Mouse (Mus musculus) embryo, embryonic 11.5 days (tissue): ENCODE measurements around the gene St6galnac1.
"Not testable (repeated sequence)": the region's sequence is repeated elsewhere in the genome, so short reads cannot be mapped to it uniquely, and the experiment has no call there.

Source experiments
- DNase-seq: peaks from one replicate; pipeline ENCODE4 v3.0.0-alpha.2; 2012; ENCODE audit warnings: low read depth, low spot score

The St6galnac1 gene

DNA sequence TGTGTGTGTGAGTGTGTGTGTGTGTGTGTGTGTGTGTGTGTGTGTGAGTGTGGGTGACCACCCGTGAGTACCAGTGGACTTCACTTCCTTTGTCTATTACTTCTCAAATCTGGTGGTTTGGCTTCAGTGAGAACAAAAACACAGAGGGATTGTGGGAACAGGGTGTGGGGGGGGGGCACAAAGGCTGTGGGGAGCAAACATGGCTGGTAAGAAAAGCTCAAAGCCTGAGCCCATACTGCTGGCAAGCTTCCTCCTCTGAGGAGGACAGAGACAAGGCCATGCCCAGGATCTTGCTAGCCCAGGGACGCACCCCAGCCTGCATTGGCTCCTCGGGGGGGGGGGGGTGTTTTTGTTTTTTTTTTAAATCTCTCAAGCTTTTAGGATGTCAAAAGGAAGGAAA, 32.2 kb upstream of the St6galnac1 start:
- DNase-seq, result no peak

DNA sequence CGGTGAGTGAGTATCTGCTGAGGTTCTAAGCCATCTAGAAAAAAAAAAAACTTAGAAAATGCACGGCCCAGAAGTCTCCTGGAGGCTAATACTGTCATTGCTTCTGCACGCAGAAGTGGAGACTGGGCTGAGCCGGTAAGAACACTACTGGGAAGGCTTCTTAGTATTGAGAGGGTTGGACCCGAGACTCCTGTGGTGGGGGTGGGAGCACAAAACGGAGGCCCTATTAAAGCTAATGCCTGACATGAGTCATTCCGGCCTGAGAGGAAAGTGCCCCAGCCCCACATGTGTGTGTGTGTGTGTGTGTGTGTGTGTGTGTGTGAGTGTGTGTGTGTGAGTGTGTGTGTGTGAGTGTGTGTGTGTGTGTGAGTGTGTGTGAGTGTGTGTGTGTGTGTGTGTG, 31.8 kb upstream of the St6galnac1 start:
- DNase-seq, result no peak

DNA sequence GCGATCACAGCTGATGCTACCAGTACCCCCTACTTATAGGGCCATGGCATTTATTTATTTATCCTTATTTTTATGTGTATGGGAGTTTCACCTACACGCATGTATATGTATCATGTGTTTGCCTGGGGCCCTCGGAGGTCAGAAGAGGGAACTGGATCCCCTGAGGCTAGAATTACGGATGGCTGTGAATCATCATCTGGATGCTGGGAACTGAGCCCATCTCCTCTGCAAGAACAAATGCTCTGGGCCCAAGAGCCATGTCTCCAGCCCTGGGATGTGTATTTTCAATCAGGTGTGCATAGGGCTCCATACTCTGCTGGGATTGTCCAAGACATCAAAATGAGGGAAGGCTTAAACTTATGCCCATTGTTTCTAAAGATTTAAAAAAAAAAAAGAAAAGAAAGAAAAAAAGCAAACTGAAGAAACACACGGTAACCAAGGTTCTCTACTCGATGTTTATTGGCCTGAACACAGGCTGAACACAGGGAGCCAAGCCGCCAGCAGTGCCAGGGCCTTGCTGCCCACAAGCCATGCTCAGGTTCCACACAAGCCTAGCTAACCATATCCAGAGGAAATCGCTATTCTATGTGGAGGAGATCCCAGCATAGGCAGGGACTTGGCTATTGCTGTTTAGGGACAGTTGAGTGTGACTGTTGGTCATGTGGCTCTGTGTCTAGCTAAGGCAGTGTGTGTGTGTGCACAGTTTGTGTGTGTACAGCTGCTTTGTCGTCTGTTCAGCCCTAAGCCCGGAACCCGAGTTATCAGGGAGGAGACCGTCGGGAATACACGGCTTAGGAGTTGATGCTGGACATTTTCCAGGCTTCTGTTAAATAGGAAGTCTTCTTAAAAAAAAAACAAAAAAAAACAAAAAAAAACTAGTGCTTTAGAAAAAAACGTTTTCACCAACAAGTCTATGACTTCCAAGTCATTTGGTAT, 31.1 kb upstream of the St6galnac1 start:
- DNase-seq, result no peak

DNA sequence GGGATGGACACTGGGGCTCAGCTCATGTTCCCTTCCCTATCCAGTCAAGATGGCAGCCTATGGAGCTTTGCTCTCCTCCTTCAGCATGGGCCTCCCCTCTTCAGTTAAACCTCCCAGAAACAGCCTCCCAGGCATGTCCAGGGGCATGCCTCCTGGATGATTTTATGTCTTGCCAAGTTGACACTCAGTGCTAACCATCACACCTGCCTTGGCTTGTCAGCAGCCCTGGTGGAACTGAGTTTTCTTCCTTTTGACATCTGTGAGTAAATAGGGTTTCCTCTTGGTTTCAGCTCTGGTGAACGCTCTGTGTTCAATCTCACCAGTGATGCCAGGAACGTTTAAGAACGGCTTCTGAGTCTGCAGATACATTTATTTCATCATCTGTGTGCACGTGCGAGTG, 27.4 kb upstream of the St6galnac1 start:
- DNase-seq, result no peak

DNA sequence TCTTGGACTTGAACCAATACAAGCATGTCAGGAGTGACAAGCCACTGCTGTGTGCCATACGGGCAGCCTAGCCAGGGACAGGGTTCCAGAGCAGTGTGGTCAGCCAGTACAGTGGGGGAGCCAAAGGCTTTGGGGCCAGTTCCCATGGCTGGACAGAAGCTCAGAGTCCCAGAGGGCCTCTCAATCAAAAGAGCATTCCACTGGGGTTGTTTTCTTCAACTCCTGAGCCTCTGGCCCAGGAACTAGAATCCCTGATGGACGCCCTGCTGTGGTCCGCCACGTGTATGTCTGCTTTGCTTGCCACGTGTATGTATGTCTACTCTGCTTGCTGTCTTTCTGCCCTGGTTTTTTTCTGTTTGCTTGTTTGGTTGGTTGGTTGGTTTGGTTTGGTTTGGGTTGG, 25.8 kb upstream of the St6galnac1 start:
- no peak for DNase-seq

DNA sequence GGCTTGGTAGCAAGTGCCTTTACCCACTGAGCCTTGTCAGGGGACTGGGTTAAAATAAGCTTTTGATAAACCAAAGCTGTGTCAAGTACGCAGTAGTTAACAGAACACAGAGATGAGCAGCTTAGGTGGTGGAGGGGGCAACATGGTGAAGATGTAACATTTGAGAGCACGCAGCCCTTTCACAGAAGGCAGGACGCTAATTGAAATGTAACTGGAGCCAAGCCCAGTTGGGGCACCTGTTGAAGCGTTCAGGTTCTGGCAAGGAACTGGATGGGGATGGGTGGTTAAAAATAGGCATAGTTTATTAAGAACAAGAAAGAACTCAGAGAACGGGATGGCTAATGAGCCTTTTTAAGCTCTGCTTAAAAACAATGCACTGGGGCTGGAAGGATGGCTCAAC, 24.1 kb upstream of the St6galnac1 start:
- no peak for DNase-seq

DNA sequence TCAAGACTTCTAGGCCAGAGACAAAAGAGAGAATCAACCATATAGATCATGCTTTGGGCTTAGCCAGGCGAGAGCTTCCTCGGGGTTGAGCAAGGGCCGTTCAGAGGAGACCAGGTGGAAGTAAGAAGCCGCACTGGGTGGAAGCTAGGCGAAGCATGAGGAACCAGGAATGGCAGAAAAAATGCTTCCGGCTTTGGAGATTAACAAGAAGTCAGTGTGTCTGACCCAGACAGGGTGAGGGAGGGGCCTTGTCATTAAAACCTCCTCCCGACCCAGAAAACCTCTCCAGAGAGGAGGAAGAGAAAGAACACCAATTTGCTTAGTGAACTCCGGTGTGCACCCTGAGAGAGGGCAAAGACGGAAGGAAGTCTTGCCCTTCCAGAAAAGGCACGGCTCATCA, 8.9 kb upstream of the St6galnac1 start:
- no peak for DNase-seq

DNA sequence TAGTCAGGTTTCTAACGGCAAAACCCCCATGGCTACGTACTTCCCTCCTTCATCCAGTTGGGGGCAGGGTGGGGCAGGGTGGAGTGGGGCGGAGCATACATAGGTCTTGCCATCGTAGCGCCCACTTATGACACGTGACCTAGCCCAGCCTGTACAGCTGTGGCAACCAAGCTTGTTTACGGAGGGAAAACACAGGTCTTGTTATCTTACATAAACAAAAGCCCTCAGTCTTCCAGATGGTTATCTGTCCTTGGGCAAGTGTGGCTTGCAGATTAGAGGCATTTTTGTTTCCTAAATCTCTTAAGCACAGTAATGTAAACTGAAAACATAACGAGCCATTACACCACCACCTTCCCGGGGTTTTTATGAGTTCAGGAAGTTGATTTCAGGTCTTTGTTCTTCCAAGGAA, 7.4 kb upstream of the St6galnac1 start:
- peak; percentile 53 for DNase-seq

DNA sequence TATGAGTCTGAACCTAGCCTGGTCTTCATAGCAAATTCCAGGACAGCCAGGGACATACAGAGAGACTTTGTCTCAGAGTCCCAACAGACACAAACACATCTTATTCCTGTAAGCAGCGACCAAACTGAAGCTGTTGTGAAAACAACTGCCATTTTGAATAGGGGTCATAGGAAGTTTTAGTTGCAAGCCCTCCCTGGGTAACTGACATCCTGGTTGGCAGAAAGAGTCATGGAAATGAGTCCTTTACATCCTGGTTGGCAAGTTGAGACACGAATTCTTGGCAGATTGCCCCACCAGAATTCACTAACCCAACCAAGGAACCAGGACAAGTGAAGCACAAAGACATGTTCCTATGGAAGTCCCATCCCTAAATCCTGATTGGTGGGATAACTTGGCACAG, 2.1 kb downstream of the St6galnac1 start:
- DNase-seq, result no peak

DNA sequence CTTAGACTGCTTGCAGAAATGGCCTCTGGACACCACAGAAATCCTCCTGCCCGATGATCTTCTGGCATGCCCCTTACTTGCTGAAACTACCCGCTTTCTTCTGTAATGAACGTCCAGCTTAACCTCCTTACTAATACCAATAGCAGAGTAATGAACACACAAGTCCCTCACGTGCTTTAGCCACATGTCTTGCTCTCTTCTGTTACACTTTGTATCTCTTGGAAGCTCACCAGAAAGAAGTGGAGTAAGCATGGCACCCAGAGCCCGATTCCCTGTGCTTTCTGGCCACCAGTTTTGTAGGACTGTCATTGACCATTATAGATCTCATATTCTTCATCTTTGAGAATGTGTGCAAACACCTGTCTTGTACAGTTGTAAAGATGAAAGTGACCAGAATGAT, 5.4 kb downstream of the St6galnac1 start:
- DNase-seq, result no peak

DNA sequence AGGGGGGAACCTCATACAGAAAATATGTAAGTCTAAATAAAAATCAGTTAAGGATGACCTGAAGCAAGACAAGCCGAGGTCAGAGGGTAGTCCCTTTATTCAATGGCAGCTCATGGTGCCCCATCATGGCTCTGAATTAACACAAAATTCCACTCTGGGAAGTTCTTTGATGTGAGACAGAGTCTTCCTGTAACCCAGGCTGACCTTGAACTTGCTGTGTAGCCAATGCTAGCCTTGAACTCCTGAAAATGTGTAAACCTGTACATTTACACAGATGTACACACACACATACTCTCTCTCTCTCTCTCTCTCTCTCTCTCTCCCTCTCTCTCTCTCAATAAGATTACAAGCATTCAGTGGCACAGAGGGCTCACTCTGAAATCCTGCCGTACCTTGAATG, 10.4 kb downstream of the St6galnac1 start:
- DNase-seq, result no peak

DNA sequence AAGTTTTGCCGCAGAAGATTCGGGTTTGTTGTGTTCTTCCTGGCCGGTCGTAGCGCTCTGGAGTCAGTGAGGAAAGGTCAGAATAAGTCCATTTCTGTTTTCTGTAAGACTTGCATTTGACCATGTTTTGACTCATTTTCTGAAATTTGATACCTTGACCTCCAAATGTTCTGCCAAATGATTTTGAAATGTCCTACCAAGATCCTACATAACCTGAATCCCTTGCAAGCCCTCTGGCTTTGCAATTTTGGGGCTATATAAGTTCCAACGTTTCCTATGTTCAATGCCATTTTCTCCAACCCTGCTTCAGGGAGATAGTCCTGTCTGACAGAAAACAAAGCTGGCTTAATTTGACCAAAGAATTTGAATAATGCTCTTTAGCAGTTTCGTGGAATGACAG, 11.0 kb downstream of the St6galnac1 start:
- no peak for DNase-seq

DNA sequence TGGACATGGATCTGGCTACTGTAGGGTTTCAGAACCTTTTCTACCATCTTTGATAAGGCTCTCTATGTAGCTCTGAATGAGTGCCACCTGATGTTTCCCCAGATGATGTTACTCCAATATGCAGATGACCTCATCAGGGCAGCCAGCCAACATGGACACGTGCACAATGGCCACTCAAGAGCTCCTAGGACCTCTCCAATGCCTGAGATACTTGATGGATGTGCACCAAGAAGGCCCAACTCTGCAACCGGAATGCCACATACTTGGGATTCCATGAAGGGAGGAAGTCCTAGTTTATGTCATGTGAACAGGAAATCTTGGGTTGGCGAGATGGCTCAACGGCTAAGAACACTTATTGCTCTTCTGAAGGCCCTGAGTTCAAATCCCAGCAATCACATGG, 20.1 kb downstream of the St6galnac1 start:
- no peak for DNase-seq

DNA sequence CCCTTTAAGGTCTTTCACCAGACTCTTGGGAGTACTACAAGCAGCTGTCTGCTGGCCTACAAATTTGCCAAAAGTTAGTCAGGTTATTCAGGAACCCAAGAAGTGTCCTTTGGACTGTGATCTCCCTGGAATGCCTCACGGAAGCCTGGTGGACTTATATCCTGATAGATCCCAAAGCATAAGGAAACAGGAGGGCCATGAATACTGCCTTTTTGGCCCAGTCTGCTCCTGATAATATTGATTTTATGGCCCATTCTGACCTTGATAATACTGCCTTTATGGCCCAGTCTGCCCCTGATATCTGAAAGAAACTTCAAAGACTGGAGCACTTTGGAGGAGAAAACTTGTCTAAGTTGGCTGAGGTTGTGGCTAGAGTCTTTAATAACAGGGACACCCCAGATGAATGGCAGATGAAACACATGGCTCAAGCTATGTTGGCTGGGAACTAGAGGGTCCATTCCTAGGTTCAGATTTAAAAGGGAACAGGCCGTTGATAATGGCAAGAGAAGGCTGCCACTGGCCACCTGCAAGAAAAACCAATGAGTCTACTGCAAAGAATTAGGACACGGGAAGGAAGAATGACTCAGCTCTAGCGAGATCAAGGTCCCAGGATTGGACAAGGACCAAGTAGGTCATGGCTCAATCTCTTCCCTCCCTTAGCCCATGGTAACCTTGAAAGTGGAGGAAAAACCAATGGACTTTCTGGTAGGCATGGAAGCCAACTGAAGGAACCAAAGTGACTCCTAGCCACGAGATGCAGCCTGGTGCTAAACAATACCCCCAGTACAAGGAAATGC, 21.4 kb downstream of the St6galnac1 start:
- no peak for DNase-seq

DNA sequence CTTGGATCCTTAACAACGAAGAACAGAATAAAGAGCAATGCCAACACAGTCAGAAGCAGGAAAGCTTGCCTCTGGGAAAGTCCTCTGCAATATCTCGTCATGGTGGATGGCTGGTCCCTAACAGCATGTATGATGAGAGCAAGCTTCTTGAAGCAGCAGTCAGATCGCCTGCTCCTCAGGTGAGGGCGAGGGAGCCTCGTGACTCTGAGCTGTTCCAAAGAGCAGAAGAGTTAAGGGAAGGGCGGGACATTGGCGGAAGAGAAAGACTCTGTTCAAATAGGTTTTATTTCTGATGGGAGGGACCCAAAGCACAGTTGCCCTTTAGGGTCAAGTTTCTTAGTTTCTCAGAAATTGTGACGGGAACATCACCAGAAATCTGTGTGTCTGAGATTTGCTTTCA, 25.6 kb downstream of the St6galnac1 start:
- DNase-seq, result no peak

DNA sequence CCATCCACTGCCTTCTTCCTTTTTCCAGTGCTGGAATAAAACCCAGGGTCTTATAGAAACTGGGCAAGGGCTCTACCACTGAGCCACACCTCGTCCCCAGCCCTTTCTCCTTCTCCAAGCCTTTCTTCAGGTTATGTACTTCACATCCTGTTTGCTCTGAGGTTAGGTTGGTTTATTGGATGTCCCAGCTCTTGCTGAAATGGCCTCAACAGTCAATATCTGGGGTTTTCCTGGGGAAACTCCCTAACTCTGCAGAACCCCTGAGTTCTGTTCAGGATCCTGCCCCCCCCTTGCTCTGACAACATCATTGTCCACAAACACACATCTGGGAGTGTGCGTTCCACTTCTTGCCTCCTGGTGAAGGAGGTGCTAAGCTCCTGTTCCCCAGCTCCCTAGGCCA, 26.6 kb downstream of the St6galnac1 start:
- not testable (repeated sequence) for DNase-seq

DNA sequence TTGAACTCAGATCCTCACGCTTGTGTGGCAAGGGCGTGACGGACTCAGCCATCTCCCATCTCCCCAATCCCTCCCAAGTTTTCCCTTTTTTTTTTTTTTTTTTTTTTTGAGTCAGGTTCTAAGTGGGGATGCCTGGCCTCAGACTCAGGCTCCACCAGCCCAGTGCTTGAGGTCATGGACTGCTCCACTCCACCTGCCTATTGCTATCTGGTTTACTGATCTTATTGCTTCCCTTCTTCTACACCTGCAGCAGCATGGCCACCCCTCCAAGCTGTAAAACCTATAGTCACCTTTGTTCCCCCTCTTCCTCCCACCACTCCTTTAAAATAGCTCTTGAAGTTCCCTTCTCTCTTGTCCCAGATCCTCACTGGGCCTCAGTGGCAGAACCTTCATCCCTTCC, 28.5 kb downstream of the St6galnac1 start:
- not testable (repeated sequence) for DNase-seq

DNA sequence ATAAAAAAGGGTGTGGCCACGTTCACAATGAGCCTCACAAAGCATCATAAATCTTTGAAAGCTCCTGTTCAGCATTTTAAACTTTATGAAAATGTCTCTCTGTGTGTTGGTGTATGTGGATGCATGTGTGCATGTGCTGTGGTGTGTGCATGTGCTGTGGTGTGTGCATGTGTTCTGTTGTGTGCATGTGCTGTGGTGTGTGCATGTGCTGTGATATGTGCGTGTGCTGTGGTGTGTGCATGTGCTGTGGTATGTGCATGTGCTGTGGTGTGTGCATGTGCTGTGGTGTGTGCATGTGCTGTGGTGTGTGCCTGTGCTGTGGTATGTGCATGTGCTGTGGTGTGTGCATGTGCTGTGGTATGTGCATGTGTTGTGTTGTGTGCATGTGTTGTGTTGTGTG, 29.9 kb downstream of the St6galnac1 start:
- not testable (repeated sequence) for DNase-seq

DNA sequence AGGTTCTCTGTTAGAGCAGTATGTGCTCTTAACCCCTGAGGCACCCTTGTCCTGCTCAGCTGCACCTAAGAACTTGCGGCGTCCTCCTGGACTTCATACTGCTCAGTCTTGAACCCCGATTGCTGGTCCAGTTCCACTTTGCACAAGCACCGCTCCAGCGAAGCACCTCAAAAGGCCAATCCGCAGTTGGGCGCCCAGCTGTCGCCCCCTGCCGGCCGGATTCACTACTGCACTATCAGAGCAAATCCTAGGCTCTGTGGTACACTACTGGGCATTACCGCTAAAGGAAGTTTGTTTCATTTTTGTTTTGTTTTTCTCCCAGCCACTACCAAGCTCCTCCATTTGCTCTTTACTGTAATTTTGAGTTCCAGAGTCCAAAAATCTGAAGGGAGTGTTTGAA, 36.9 kb downstream of the St6galnac1 start:
- no peak for DNase-seq

DNA sequence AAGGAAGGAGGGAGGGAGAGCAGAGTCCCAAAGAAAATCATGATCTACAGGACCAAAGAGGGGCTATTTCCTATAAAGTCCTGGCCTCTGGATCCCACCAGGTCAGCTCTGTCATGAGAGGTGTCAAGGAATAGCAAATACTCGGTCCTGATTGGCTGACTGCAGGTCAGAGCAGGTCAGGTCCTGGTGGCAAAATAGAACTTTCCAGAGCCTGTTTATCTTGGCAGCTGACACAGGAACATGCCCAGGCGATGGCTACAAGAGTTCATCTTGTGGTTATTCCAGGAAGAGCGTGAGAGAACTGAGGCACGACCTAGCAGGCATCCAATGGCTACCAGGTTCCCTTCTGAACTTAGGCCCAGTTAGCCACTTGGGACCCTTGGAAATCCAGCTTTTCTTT, 42.8 kb downstream of the St6galnac1 start:
- DNase-seq, result no peak

DNA sequence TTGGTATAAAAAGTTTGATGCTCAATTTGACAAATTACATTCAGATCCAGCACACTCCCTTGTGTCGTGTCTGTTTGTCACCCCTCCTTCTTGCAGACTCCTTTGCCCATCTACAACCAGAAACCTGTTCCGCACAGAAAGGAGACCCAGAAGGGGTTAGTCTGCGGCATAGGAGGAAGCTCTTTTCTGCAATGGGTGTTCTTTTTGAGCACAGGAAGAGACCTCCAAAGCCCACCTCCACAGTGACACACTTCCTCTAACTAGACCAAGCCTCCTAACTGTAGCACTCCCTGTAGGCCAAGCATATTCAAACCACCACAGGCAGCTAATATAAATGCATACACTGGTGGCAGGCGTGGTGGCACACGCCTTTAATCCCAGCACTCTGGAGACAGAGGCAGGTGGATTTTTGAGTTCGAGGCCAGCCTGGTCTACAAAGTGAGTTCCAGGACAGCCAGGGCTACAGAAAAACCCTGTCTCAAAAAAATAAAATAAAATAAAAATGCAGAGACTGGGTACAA, 44.2 kb downstream of the St6galnac1 start:
- DNase-seq, result not testable (repeated sequence)

DNA sequence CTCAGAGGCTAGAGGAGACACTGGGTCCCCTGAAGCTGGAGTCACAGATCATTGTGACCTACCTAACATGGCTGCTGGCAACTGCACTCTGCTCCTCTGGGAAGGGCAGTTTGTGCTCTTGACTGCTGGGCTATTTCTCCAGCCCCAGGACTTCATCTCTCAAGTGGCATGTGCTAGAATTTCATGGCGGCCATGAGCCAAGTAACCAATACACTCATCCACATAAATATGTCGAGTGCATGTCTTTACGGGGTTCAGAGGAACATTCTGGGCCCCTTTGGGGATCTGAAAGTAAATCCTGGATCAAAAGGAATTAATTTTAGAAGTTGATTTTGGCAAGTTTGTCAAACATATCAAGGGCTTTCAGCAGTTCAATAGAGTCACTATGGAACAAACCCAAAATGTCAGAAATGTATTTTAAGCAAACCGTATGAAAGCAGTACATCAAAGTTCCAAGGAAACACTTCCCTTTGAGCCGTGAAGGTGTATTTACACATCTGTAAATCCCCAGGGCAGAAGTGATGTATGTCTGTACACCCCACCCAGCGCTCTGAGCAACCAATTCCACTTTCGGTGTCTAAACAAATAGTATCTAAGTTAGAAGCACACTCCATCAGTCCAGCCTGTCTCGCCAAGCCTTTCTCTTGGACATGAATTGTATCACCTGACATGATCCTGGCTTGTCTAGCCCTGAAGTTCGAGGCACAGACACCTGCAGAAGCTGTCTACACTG, 45.9 kb downstream of the St6galnac1 start:
- no peak for DNase-seq
